Mouse (Mus musculus) spleen, postnatal 36 days (tissue): ENCODE data around the gene Fzd1.

Experiments used
- DNase-seq, 2 experiments: peaks; one replicate each; pipeline ENCODE4 v3.0.0; 2022; ENCODE audit warnings: low spot score in 2 of 2, mixed read lengths in 1 of 2

Gene Fzd1

GRCm38 (mm10) chr5:4753161-4753560, 4.7 kb downstream of the Fzd1 start:
- DNase-seq = no peak

- DNase-seq = no peak
These were observed 15.1 kb downstream of the Fzd1 start for GRCm38 (mm10) chr5:4742722-4743121.

- DNase-seq = no peak
These were observed 20.8 kb downstream of the Fzd1 start for GRCm38 (mm10) chr5:4737013-4737412.

- DNase-seq = no peak
These were observed 22.4 kb downstream of the Fzd1 start for GRCm38 (mm10) chr5:4735461-4735860.

- no peak for DNase-seq
These were observed 24.6 kb downstream of the Fzd1 start for GRCm38 (mm10) chr5:4733239-4733638.

- no peak for DNase-seq
These were observed 25.3 kb downstream of the Fzd1 start for GRCm38 (mm10) chr5:4732241-4733229.

- DNase-seq = no peak
These were observed 26.1 kb downstream of the Fzd1 start for GRCm38 (mm10) chr5:4731743-4732215.

GRCm38 (mm10) chr5:4731064-4731463, 26.8 kb downstream of the Fzd1 start:
- no peak for DNase-seq
